Mouse (Mus musculus) C2C12 (cell line): Measurements from ENCODE around the gene Capza1.

Experiments
- CEBPB ChIP-seq: IDR thresholded peaks from one replicate; pipeline ENCODE4 v1.6.1; 2011; ENCODE audit warnings: low read depth, mild to moderate bottlenecking, control low read depth, moderate library complexity
- CTCF ChIP-seq: IDR thresholded peaks from one replicate; pipeline ENCODE4 v1.5.1; 2011; ENCODE audit not compliant: control insufficient read depth, insufficient read depth, insufficient read length
- MAX ChIP-seq: IDR thresholded peaks from one replicate; pipeline ENCODE4 v1.6.1; 2011; ENCODE audit warnings: mild to moderate bottlenecking, control low read depth
- MYOD1 ChIP-seq: IDR thresholded peaks from one replicate; pipeline ENCODE4 v1.6.1; 2011; ENCODE audit warnings: low read depth; ENCODE audit not compliant: control insufficient read depth, insufficient read length

DNA sequence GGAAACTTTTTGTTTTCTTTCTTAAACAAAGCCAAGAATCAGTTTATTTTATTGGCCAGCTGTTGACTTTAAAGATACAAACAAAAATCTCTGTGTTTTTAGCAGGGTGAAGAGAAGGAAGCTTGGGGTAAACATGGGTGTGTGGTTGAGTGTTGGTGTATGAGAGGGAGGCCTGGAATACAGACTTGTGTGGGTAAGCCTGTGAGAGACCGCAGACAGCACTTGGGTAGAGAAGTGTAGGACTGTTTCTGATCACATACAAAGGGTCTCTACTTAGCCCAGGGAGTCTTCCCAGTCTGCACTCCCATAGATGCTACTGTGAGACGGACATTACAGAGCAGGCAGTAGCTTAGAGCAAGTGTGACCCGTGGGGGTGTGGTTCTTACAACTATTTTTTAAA is 24.3 kb upstream of the Capza1 start:
- TF ChIP-seq CTCF (no peak), CEBPB (no peak), MYOD1 (no peak), MAX (no peak)
